Mouse (Mus musculus) cerebellum, postnatal 14 days (tissue): ENCODE measurements at regions not wholly inside any gene's neighbourhood (a gene's known extent, or its start where the extent isn't known, plus 50 kb on each side); places are given as distances from the start of the nearest gene placed in this dataset.

Experiments used
- DNase-seq, 2 experiments: peaks; one replicate each; pipeline ENCODE4 v3.0.0; 2021; ENCODE audit warnings: mixed read lengths in 2 of 2

DNA sequence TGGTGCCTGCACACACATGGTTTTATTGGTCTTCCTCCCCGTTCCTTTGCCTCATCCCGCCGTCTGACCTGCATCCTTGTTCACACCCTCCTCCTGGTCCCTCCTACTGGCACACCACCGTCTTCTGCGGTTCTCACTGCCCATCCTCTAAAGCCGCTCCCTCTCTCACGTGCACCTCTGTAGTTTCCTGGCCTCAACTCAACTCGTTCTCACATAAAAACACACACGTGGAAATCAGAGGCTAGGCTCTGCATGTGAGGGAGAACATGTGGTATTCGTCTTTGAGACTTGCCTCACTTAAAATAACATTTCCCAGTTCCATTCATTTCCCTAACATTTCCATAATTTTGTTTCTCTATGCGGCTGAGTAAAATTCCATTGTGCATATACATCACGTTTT is 69.5 kb downstream of the Aldh8a1 start:
- no peak for DNase-seq

- DNase-seq = no peak
Observed at GRCm38 (mm10) chr10:21448132-21448531, 71.0 kb downstream of the Aldh8a1 start.

DNA sequence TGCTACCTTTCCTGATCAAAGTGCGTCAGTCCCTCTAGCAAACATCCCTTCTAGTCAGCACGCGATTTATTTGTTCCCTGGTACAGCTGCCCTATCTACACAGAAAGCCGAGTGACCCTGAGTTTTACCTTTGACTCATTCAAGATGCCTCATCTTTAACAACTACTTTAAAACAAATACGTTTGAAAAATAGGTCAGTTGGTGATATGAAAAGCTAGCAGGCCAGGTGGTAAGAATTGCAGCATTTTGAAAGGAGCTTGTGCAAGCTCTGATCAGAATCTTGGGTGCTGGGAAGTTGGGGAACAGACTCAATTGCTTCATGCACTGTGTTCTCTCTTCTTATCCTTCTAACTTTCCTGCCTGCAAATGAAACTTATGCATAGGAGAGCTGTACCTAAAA is 71.9 kb downstream of the Aldh8a1 start:
- DNase-seq = no peak

GRCm38 (mm10) chr10:21452611-21453010 is 75.5 kb downstream of the Aldh8a1 start:
- DNase-seq = no peak

DNA sequence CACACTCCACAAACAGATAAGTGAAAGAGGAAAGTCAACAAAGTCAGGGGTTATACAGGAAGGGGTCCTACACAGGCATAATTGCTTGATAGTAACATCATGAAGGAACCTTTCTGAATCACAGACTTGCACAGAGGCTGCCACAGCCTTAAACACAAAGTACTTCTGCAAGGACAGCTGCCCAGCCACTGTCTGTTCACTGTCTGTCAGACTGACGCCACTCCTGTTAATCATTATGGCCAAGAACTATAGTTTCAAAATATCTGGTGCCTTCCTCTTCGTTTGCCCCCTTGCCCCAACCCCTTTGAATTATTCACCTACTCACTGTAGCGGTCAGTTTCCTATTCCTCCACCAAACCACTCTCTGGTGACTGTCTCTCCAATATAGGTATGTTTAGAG is 76.4 kb downstream of the Aldh8a1 start:
- no peak for DNase-seq

DNA sequence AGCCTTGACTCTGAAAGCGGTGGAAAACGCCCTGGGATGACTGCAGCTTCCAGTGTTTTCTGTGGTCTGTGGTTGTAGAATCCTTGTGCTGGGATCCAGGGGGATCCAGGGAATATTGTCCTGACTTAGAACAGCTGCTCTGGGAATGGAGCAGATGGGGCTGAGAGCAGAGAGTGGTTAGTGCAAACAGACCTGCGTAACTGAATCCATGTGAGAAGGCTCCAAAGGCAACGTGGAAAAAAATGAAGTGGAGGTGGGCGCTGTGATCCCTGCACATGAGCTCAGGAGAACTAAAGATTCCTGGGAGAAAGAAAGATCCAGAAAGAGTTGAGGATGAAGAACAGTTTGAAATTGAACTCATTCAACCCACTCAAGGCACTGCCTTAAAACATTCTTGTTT is 77.1 kb downstream of the Aldh8a1 start:
- no peak for DNase-seq

DNA sequence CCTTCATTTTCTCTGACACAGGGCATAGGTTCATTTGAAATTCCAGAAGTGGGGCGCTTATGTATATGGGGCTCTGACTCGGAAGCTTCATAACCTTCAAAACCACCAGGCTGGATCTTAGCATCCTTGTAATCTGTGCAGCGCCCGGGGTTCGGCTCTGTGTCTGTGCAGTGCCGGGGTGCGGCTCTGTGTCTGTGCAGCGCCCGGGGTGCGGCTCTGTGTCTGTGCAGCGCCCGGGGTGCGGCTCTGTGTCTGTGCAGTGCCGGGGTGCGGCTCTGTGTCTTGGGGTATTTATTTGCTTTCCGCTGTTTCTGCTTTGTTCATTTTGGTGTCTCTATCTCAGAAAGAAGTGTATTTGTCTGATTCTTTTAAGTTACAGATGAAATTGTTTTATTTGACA is 77.7 kb downstream of the Aldh8a1 start:
- no peak for DNase-seq

- no peak for DNase-seq
Observed at GRCm38 (mm10) chr10:21455863-21456262, 78.8 kb downstream of the Aldh8a1 start.

- no peak for DNase-seq
Observed at GRCm38 (mm10) chr10:21456359-21456758, 79.3 kb downstream of the Aldh8a1 start.

DNA sequence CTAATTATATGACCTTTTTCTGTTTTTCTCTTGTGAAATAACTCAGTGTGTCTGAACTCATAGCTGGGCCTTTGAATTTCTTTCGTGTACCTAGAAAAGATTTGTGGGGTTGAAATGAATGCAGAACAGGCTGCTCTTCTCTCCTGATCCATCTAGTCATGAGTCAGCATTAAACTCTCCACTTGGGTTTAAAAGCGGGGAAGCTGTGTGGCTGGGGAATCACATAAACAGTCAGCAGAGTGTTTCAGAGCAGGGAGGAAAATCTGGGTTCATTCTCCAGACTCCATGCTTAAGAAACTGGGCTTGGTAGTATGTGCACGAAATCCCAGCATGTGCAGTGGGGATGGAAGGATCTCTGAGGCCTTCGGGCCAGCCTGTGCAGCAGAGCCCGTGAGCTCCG is 79.9 kb downstream of the Aldh8a1 start:
- DNase-seq = no peak

- DNase-seq = no peak
Observed at GRCm38 (mm10) chr10:21458608-21459007, 81.5 kb downstream of the Aldh8a1 start.

DNA sequence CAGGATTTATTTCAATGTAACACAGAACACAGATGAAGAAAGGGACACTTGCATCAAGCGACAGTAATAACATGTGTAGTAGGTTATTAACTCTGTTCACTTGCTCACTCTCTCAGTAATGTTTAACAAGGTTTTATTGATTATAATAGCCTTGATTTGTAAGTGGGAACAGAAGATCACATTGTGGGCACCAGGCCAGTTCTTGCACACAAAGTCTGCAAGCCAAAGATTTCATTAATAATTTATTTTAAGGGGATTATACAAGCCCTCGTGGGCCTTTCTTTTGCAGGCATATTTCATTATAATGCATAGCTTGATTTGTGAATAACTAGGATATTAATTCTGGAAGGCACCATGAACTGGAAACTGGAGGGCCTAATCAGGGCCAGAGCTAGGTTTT is 83.0 kb downstream of the Aldh8a1 start:
- DNase-seq = no peak

GRCm38 (mm10) chr10:21462915-21463314 is 85.8 kb downstream of the Aldh8a1 start:
- no peak for DNase-seq

DNA sequence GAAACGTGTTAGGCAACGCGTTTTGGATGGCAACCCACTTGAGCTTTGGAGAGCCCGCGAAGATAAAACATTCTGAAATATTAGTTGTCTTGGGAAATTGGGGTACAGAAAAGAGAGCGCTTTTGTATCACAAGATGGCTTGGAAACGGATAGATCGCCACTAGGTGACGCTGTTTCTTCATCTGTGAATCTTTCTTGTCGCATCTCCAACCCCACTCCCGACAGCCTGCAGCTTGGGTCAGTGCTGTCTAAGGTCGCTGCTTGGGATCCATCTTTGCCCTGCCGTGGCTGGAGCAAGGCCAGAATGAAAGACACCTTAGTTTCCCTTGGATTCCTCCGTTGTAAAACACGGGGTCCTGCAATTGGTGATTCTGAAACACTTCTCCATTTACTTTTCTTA is 88.3 kb downstream of the Aldh8a1 start:
- peak; percentile 93 to 97 for DNase-seq

DNA sequence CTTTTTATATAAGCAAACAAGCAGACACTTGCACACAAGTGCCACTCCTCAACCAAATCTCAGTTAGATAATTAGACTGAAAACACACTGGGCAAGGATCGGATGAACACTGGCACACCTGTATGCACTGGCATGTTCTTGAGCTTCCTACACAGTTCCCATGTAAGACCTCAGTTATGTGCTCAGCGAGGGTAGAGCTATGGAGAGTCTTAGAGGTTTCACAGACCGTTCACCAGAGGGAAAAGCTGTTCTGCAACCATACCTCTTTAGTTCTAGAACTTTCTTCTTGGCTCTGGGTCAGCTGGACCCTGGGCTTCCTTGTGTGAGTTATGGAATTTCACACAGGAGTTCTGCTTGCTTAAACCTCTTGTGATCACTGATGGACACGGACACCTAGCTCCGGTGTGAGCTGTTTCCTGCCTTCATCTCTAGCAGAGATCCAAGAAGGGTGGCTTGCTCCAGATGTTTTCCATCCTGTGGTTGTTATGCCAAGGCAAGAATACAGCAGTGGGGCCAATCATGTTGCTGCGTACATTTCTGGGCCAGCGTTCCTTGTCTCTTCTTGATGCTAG is 88.8 kb downstream of the Aldh8a1 start:
- no peak for DNase-seq

DNA sequence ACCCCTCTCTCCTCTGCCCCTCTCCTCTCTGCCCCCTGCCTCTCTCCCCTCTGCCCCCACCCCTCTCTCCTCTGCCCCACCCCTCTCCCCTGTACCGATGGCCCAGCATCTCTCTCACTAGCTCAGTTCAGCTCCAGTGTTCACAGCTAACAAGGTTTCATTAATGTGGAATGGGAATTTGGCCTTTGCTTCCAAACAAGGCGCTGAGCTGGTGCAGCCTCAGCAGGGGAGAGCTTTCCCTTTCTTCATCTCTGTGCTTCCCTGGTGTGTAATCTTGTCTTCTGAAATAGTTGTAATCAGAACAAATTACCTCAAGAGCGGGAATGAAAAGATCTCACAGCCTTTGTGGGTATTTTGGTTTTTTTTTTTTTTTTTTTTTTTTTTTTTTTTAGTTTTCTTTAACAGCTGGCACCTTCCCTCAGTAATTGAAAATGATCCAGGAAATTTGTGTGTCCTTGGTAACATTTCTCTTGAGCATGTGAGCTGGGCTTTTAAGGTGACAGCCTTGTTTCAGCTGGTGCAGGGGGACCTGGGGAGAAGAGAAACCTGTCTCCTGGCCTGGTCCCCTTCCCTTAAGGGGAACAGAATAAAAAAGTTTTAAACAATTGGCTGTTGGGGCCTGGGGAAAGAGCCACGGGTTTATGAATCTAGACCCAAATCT is 90.5 kb downstream of the Aldh8a1 start:
- peak in 1 of 2 experiments; percentile 24 for DNase-seq

DNA sequence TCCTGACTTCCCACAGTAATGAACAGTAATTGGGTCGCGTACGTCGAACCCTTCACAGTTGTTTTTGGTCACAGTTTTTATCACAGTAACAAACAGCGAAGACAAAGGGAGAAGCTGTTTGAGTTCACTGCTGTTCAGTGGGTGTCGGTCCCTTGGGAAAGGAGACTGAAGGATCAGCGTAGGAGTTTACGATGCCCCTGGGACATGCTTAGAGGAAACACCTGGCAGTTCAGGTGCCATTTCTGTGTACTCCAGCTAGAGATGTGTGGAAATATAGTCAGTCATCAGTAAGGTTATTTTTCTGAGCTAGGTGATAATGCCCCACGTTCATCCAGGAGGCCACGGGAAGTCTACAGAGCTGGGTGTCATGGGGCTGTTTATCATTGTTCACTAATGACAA is 91.3 kb downstream of the Aldh8a1 start:
- DNase-seq = no peak

DNA sequence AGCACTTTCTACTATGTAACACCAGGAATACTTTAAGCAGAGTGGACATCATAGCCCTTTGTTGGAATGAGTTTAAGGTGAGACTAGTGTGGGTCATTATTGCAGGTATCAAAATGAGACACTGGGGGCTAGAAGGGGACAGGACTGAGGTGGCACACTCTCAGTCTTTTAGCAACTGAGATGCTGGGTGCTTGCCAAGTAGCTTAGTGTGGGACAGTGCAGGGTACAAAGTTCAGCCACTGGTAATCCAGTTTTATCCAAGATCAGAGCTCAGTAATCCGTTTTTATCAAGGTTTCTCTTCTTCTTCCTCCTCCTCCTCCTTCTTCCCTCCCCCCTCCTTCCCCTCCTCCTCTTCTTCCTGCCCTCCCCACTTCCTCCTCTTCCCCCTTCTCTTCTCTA is 92.9 kb downstream of the Aldh8a1 start:
- no peak for DNase-seq

- DNase-seq = no peak
Observed at GRCm38 (mm10) chr10:21470589-21470988, 93.5 kb downstream of the Aldh8a1 start.

GRCm38 (mm10) chr10:21474242-21474641 is 97.2 kb downstream of the Aldh8a1 start:
- peak; percentile 39 to 56 for DNase-seq

- no peak for DNase-seq
Observed at GRCm38 (mm10) chr10:21478004-21478403, 100.9 kb downstream of the Aldh8a1 start.

DNA sequence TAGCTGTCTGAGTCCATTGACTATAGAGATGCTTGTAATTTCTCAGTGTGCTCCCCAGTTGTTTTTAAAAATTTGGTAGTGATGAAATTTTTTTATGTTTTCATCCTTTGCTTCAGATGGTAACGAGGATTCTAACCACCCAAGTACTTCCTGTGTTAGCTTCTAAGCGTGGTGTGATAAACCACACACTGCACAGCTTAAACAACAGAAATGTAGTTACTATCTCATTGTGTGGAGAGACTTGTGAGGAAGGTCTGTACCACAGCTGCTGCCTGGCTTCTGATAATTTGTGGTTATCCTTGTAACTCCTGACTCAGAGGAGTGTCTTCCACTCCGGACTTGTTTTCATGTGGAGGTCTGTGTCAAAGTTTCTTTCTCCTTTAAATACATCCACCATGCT is 102.3 kb downstream of the Aldh8a1 start:
- no peak for DNase-seq

DNA sequence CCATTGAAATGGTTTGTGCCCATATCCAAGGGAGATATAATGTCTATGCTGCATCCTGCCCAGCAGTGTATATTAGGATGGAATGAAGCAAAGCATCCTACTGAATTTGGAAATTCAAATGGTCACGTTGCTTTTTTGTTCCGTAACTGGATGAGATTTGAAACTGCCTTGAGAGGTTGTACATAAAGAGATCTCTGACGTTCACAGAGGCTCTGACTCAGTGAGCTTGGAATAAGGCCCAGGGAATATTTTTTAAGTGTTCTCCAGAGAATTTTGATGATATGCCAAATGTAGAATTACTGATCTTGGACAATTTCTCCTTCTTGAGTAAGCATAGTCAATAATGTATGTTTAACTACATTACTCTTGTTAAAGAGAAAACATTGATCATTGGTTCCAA is 104.2 kb downstream of the Aldh8a1 start:
- DNase-seq = no peak

- DNase-seq = no peak
Observed at GRCm38 (mm10) chr10:21482055-21482454, 105.0 kb downstream of the Aldh8a1 start.

DNA sequence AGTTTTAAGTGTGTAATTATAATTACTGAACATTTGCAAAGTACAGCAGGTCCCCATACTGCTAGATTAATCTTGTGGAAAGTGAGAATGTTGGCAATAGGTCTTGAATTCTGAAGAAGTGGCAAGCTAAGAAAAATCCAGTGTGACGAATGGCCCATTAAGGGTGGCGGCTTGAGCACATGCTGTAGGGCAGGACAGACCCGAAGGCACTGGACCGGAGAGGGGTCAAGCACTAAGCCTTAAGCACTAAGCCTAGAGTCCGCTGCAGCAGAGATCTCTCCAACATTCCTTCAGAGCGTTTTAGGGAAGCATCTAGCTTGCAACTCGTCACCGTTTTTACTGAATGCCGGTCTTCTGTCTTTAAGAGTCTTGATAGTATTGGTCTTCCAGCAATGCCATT is 105.6 kb downstream of the Aldh8a1 start:
- DNase-seq = no peak
